Mouse (Mus musculus) embryonic fibroblast, embryonic 13.5 days (primary cell): ENCODE results near the gene Lbhd2. TPM values are rescaled to one million over a fixed set of nuclear protein-coding genes. Genes with fewer than 3 reads are reported as not detected.

Experiments
- H3K27ac ChIP-seq: 2 replicates; pipeline ENCODE4 v1.5.1; 2012; ENCODE audit warnings: low read length, control low read depth, inconsistent platforms; ENCODE audit not compliant: insufficient read depth
- H3K4me1 ChIP-seq: 2 replicates; pipeline ENCODE4 v1.6.1; 2011; ENCODE audit warnings: low read length; ENCODE audit not compliant: control insufficient read depth, insufficient read depth
- H3K4me3 ChIP-seq: 2 replicates; pipeline ENCODE4 v1.5.1; 2011; ENCODE audit warnings: mild to moderate bottlenecking, control low read depth, low read length; ENCODE audit not compliant: insufficient read depth
- CTCF ChIP-seq: IDR thresholded peaks from 2 replicates; pipeline ENCODE4 v1.5.1; 2011; ENCODE audit warnings: mild to moderate bottlenecking, control low read depth, low read length, moderate library complexity, borderline replicate concordance; ENCODE audit not compliant: insufficient read depth
- POLR2A ChIP-seq: IDR thresholded peaks from 2 replicates; pipeline ENCODE4 v1.6.1; 2011; ENCODE audit warnings: low read depth, mild to moderate bottlenecking, control low read depth, low read length, moderate library complexity
- polyA plus RNA-seq: library from polyadenylated mRNA; stranded (reverse); fragments of >200 nt; gene quantifications from 2 replicates; pipeline ENCODE4 v1.2.4, GENCODE M21; 2011; ENCODE audit warnings: low read depth; ENCODE audit not compliant: missing spikeins, insufficient read length

The Lbhd2 gene
- polyA plus RNA-seq, 1 experiment, result not detected

GRCm38 (mm10) chr12:111440701-111441373, 34.2 kb downstream of the Lbhd2 start:
- peaks cover 3% of the 10 kb centered on the region; the same call in 1 of the 2 replicates for H3K4me1 ChIP-seq
- H3K27ac ChIP-seq, result no peak overlapping the region
- no peak overlapping the region for H3K4me3 ChIP-seq
- no peak for TF ChIP-seq CTCF
- no peak for TF ChIP-seq POLR2A

- Histone ChIP-seq H3K27ac (no peak overlapping the region), H3K4me3 (no peak overlapping the region), H3K4me1 (peaks cover 5% of the 10 kb centered on the region)
- TF ChIP-seq CTCF (no peak), POLR2A (no peak)
These were observed 34.9 kb downstream of the Lbhd2 start for GRCm38 (mm10) chr12:111441523-111441922.

- H3K4me1 ChIP-seq, result peaks cover 14% of the 10 kb centered on the region
- H3K4me3 ChIP-seq, result peak within 1 kb of the TSS; percentile 62
- TF ChIP-seq POLR2A (peak; percentile 99), CTCF (no peak)
- peak within 1 kb of the TSS; percentile 62 for H3K27ac ChIP-seq
These were observed 35.9 kb downstream of the Lbhd2 start, which contains the start of gene Tnfaip2 for GRCm38 (mm10) chr12:111442309-111443010. TSS of gene Tnfaip2 (plus strand) at chr12:111442469.

GRCm38 (mm10) chr12:111443011-111443870, 36.6 kb downstream of the Lbhd2 start:
- H3K27ac ChIP-seq, result peak overlapping the region; percentile 62

GRCm38 (mm10) chr12:111443921-111444831, 37.6 kb downstream of the Lbhd2 start:
- Histone ChIP-seq H3K27ac (peak overlapping the region; percentile 62), H3K4me1 (peaks cover 22% of the 10 kb centered on the region), H3K4me3 (peak overlapping the region; percentile 62)
- TF ChIP-seq CTCF (no peak), POLR2A (peak; percentile 61)

More at GRCm38 (mm10) chr12:111443011-111443870, 36.6 kb downstream of the Lbhd2 start:
- Histone ChIP-seq H3K4me3 (peak overlapping the region; percentile 62), H3K4me1 (peaks cover 15% of the 10 kb centered on the region)
- TF ChIP-seq CTCF (no peak), POLR2A (no peak; the same call in 1 of the 2 replicates)

GRCm38 (mm10) chr12:111445161-111445889, 38.7 kb downstream of the Lbhd2 start:
- Histone ChIP-seq H3K4me1 (peaks cover 32% of the 10 kb centered on the region), H3K4me3 (peak overlapping the region; percentile 5; the same call in 1 of the 2 replicates), H3K27ac (no peak overlapping the region)
- no peak for TF ChIP-seq CTCF
- no peak for TF ChIP-seq POLR2A

GRCm38 (mm10) chr12:111445890-111446613, 39.4 kb downstream of the Lbhd2 start:
- TF ChIP-seq CTCF, result no peak
- no peak for TF ChIP-seq POLR2A
- Histone ChIP-seq H3K27ac (no peak overlapping the region), H3K4me1 (peaks cover 37% of the 10 kb centered on the region), H3K4me3 (no peak overlapping the region)

- peaks cover 37% of the 10 kb centered on the region for H3K4me1 ChIP-seq
- no peak for TF ChIP-seq POLR2A
- no peak for TF ChIP-seq CTCF
- no peak overlapping the region; the same call in 1 of the 2 replicates for H3K27ac ChIP-seq
- H3K4me3 ChIP-seq, result no peak overlapping the region
These were observed 40.1 kb downstream of the Lbhd2 start for GRCm38 (mm10) chr12:111446745-111447144.
